Mouse (Mus musculus) thymus, adult 2 months (tissue): ENCODE data around the gene Cep70.

Experiments
- CTCF ChIP-seq: fragments of 200-500 bp; IDR thresholded peaks from 2 replicates; pipeline ENCODE4 v1.5.1; 2012; ENCODE audit warnings: mild to moderate bottlenecking, control low read depth, low read length, moderate library complexity, borderline replicate concordance; ENCODE audit not compliant: control insufficient read depth, poor library complexity, insufficient read depth; ENCODE audit errors: extremely low read depth
- POLR2A ChIP-seq: fragments of 200-500 bp; IDR thresholded peaks from 2 replicates; pipeline ENCODE4 v1.6.1; 2012; ENCODE audit warnings: mild to moderate bottlenecking, low read length, control low read depth, moderate library complexity; ENCODE audit not compliant: control insufficient read depth, poor library complexity, insufficient read depth; ENCODE audit errors: extremely low read depth

DNA sequence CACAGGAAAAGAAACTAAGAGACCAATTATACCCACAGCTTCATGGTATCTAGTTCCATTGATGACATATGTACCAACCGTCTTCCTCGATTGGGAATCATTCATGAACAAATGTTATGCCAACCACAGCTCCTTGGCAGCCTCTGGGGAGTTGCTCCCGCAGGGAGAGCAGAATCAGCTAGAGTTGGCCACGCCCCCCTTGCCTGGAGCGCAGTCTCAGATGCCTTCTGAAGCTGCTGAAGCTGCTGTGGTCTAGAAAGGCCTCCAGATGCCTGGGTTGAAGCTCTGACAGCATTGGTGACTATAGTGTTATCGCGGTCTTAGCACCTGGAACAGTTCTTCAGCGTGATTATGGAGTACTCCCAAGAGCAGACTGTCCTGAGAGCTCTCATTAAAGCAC is 5.1 kb downstream of the Cep70 start:
- TF ChIP-seq CTCF, result no peak
- no peak for TF ChIP-seq POLR2A
